Mouse (Mus musculus): ENCODE measurements around the gene Ass1.

DNA sequence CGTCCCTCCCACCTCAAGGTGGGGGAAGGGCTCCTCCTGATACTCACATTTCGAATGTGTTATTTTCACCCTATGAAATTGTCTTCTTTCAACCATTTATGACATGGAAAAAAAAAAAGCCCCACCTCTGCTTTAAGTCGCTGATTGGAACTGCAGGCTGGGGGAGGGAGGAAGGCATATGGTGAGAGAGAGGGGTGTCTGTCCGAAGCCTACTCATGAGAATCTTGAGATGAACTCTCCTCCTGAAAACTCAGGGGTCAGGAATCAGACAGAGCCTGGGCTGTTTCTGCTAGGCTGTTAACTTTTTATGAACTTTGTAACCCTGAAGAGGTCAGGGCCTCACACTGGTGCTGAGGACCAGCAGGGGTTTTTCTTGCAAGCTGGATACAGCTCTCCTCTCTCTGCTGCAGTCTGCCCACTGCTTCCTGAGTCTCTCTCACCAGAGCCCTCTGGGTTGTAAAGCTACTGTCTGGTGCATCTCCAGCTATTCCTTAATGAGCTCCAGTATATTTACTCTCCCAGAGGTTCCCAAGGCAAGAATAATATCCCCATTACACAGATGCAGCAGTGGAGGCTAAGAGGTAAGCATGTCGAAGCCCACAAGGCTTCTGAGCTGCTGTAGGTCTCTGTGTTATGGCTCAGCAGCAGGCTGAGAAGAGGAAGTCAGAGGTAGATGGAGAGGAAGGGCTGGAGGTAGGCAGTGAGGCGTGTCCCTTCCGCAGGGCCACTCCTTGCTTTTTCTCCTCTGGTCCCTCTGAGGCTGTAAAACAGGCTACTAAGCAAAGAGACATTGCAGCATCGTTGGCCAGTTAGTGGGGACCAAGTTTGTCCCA lies 6.1 kb upstream of the Ass1 start:
- TF ChIP-seq CTCF (IDR thresholded peaks at IDR 0.05; ENCODE audit: low read depth, low read length) (no peak), GATA1 (IDR thresholded peaks at IDR 0.05; ENCODE audit: borderline replicate concordance, low read length) (no peak), POLR2AphosphoS5 (IDR thresholded peaks at IDR 0.05; ENCODE audit: insufficient replicate concordance, low read depth, low read length) (no peak), TAL1 (conservative IDR thresholded peaks at IDR 0.05; ENCODE audit: low read depth, low read length) (no peak), GATA2 (IDR thresholded peaks at IDR 0.05; ENCODE audit: borderline replicate concordance, low read depth, low read length) (no peak)
